Mouse (Mus musculus): Measurements from ENCODE around the gene Acsm4.

GRCm38 (mm10) chr7:119753696-119754095 lies 63.9 kb downstream of the Acsm4 start:
- TF ChIP-seq CTCF (IDR thresholded peaks at IDR 0.05; ENCODE audit: insufficient read depth, low read depth, low read length) (no peak), POLR2A (IDR thresholded peaks at IDR 0.05; ENCODE audit: insufficient read depth, low read depth, low read length) (no peak)

Data from olfactory bulb, adult 2 months (tissue).